Mouse (Mus musculus) urinary bladder, adult 2 months (tissue): ENCODE measurements around the gene Aldh1a7. TPM values are rescaled to one million over a fixed set of nuclear protein-coding genes. Genes with fewer than 3 reads are reported as not detected.
"Not testable (repeated sequence)": the region's sequence is repeated elsewhere in the genome, so short reads cannot be mapped to it uniquely, and the experiment has no call there.

Experiments used
- DNase-seq: peaks from one replicate; pipeline ENCODE4 v3.0.0; 2022; ENCODE audit warnings: low spot score
- polyA plus RNA-seq: library from polyadenylated mRNA; depleted of rRNA; stranded (reverse); fragments of >200 nt; gene quantifications from 2 replicates; pipeline ENCODE4 v1.2.3, GENCODE M21; 2012; rRNA removed

The Aldh1a7 gene
- polyA plus RNA-seq = 53.1 and 60.6 TPM in 2 replicates

DNA sequence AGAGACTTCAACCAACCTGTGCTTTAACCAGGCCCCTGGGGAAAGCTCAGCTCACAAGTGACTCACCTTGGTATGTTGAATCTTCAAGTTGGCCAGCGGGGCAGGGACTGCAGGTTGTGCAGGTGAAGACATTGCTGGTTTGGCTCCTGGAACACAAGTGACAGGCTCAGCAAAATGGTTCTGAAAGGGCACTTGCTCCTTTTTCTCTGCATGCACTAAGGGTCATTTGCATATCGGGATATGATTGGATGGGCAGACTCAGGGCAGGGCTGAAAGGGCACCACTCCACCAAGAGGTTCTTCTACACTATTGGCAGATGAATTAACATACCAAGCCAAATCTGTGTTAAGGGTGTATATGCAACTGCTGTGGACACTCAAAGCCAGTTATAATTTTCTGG is at the start of gene Aldh1a7:
Aldh1a7 (minus strand) TSS at position 182 of the 400 bp plus-strand sequence.
- peak; percentile 23 for DNase-seq

DNA sequence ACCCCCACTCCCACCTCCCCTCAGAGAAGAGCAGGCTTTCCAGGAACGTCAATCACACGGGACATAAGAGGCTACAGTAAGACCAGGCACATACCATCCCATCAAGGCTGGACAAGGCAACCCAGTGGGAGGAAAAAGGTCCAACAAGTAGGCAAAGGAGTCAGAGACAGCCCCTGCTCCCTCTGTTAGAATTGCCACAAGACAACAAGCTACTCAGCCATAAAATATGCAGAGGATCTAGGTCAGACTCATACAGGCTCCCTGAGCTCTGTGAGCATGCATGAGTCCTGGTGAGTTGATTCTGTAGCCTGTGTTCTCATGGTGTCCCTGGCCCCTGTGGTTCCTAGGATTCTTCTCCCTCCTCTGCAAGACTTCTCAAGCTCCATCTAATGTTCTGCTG is 48.3 kb upstream of the Aldh1a7 start:
- DNase-seq = no peak

DNA sequence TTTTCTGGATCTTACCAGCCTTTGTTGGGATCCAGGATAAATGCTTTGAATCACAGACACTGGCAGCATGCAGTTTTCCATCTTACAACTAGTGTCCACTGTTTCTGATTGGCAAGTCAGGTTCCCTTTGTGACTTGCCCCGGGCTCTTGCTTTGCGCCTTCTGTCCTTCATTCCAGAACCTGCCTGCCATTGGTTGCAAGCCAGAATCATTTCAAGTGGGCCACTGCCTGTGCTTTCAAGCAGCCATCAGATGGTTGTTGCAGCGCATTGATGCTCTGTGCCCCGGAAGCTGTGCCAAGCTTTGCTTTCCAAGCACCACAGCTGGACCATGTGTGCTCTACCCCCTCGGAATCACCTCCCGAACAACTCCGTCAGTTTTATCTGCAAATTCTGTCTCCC is 46.6 kb upstream of the Aldh1a7 start:
- no peak for DNase-seq

GRCm38 (mm10) chr19:20764214-20764613 is 36.9 kb upstream of the Aldh1a7 start:
- no peak for DNase-seq

- DNase-seq = no peak
These were observed 34.5 kb upstream of the Aldh1a7 start for GRCm38 (mm10) chr19:20761675-20762426.

DNA sequence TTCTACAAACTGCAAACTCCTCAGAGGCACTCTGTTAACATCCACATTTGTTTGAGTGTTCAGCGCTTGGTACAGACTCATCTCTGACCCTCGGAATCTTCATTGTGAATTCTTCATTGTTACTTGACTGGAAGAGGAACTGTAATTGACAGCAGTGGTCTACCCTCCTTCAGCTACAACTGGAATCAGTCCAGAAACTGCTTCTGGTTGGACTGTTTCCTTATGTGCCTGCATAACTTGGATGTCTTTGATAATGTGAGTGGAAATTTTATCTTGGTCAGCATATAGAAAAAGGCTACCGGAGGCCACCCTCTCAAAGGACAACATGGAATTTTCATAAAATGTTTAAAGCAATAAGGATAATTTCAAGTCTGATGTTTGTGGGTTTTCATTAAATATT is 33.8 kb upstream of the Aldh1a7 start:
- DNase-seq = no peak

DNA sequence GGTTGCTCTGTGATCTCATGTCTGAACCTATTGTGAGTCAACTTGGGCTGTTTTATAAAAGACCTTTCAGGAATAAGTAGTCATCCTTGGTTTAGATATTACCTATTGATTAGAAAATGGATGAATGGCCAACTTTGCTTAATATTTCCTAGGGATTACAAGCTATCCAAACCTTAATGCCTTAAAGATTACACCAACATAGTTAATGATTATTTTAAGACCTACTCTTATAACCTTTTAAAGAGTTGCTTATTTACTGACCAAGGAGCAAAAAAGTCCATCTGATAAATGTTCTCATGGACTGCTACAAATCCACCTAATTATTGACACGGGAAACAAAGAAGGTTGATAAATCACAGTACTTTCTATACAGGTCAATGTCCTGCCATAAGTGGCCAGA is 17.3 kb upstream of the Aldh1a7 start:
- no peak for DNase-seq

DNA sequence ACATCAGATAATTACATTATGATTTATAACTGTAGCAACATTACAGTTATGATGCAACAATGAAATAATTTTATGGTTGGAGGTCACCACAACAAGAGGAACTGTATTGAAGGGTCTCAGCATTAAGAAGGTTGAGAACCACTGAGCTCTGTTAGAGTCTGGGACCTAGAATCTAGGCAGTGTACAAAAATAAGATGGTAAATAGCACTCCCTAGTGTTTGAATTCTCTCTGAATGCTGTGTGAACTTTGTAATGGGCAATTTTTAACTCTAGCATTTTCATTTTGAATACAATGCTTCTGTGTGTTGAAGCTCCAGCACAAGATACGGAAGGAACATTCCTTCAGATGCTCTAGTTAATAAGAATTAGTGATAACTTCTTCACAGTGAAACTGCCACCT is 916 bp upstream of the Aldh1a7 start:
- DNase-seq = no peak

- no peak for DNase-seq
These were observed 4.4 kb downstream of the Aldh1a7 start for GRCm38 (mm10) chr19:20722913-20723312.

DNA sequence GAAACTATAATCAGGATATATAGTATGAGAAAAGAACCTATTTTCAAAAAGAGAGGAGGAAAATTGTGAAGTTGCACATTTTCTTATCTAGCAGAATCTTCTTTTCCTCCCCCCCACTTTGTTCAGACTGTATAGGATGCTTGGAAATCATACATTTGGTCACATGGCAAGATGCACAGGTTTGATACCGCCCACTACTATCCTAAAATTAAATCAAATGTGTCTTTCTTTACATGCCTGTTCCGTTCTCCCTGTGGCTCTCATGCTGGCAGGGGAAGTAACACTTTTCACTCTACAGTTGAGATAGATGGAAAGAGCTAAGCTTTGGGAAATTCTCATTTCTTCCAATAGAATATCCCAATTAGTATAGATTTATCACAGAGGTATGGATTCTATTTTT is 7.1 kb downstream of the Aldh1a7 start:
- no peak for DNase-seq

DNA sequence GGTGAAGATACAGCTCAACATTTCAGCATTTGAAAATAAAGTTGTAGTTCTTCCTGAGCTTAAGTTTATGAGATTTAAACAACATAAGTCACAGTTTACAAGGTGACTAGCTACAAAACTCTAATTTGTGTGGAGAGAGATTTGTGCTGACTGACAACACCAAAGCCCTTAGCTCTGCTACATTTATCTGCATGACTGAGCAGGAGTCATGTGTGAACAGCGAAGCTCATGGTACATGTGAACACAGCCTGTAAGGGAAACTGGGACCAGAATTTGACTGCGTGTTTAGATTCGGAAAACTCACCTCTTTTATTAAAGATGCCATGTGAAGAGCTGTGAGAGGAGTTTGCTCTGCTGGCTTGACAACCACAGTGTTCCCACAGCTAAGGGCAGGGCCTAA is 11.7 kb downstream of the Aldh1a7 start:
- DNase-seq = no peak

GRCm38 (mm10) chr19:20715093-20715492 is 12.3 kb downstream of the Aldh1a7 start:
- DNase-seq = no peak

DNA sequence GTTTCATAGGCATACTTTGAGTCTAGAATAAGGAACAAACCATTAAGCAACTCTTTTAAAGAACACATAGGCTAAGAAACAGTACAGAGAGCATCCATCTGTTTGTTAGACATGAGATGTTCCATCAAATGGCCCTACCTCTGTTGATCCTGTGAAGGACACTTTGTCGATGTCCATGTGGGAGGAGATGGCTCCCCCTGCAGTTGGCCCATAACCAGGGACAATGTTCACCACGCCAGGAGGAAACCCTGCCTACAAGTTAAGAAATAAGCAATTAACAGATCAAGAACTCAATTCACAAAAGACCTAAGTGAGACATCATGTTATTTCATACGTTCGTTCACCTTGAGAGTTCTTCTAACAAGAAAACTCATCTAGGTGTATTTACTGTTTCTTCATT is 12.8 kb downstream of the Aldh1a7 start:
- no peak for DNase-seq

GRCm38 (mm10) chr19:20707159-20707558 is 20.2 kb downstream of the Aldh1a7 start:
- DNase-seq = no peak

- no peak for DNase-seq
These were observed 20.6 kb downstream of the Aldh1a7 start for GRCm38 (mm10) chr19:20706747-20707146.

DNA sequence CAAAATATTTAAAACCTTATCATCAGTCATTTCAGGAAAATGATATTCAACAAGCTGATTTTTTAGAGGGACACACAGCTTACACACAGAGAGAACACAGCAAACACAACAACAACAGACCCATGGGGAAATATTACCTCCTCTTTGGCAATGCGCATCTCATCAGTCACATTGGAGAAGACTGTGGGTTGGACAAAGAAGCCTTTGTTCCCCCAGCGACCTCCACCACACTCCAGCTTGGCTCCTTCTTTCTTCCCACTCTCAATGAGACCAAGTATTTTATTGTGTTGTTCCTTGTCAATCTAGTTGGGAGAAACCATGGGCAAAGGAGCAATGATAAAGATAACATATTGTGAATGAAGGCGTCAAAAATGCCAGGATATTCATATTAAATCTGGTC is 25.3 kb downstream of the Aldh1a7 start:
- no peak for DNase-seq

GRCm38 (mm10) chr19:20677697-20678355 is 49.5 kb downstream of the Aldh1a7 start:
- no peak for DNase-seq

- no peak for DNase-seq
These were observed 73.1 kb downstream of the Aldh1a7 start for GRCm38 (mm10) chr19:20654141-20654873.

GRCm38 (mm10) chr19:20653082-20653676 is 74.2 kb downstream of the Aldh1a7 start:
- DNase-seq = no peak

DNA sequence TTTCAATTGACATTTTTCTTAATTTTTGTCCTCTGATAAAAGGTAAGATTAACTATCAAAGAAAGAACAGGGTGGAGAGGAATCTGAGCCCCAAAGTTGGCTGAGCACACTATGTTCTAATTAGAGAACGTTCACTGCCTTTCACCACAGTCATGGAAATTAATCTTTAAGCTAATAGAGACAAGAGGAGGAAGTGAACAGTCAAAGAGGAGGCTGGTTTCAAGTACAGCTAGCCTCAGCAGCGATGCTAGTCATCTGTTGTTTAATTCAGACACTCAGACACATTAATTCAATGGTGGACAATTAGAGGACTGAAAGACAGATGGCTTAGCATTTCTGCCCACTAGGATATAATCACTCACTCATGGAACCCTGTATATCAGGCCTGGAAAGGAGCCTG is 77.4 kb downstream of the Aldh1a7 start:
- DNase-seq = no peak

DNA sequence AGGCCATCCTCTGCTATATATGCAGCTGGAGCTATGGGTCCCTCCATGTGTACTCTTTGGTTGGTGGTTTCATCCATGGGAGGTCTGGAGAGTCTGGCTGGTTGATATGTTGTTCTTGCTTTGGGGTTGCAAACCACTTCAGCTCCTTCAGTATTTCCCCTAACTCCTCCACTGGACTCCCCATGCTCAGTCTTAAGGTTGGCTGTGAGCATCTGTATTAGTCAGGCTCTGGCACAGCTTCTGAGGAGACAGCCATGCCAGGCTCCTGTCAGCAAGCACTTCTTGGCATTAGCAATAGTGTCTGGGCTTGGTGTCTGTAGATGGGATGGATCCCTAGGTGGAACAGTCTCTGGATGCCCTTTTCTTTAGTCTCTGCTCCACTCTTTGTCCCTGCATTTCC is 79.9 kb downstream of the Aldh1a7 start:
- DNase-seq = not testable (repeated sequence)

DNA sequence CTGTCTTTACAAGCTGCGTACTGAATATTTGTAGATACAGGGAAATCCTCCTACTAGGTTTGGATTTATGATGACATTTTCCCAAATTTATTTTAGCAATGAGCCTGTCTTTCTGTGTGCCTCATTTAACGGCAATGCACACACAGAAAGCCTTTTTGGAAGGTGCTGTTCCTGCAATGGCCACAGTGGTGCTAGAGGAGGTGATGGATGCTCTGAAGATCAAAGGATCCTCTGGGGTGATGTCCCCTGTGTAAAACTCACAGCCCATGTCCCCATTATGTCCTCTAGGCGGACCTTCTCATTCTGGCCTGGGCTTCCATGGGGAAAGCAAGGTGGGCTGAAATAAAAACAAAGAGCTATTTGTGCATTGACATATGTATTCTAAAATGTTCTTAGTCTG is 83.0 kb downstream of the Aldh1a7 start:
- no peak for DNase-seq
